Mouse (Mus musculus) B cell, adult 2 months (primary cell): ENCODE data around the gene Angel2.

Source experiments
- DNase-seq, 2 experiments: peaks; one replicate each; pipeline ENCODE4 v3.0.0; 2022

The Angel2 gene

DNA sequence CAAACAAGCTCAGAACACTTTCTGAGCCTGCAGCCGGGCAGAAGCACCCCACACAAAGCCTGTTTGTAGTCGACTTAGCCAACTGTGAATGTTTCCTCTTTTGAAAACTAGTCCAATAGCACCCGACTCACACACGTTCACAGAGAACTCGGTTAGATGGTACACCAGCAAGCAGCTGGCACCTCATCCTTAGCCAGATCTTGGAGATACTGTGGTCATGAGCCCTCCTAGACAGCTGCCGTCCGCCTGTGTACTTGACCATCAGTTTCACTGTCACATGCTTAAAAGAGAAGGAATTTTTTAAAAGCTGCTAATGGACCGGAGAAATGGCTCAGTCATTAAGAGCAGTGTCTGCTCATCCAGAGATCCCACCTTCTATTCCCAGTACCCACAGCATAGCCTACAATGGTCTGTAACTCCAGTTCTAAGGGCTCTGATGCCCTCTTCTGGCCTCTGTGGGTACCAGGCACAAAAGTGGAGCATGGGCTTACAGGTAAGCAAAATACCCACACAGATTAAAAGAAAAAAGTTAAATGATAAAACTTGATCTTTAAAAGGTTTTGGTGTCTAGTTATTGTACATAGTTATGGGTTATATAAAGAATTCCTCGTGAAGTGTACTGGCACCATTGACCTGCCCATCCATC, 64.6 kb downstream of the Angel2 start:
- DNase-seq: peak in 1 of 2 experiments; percentile 29

DNA sequence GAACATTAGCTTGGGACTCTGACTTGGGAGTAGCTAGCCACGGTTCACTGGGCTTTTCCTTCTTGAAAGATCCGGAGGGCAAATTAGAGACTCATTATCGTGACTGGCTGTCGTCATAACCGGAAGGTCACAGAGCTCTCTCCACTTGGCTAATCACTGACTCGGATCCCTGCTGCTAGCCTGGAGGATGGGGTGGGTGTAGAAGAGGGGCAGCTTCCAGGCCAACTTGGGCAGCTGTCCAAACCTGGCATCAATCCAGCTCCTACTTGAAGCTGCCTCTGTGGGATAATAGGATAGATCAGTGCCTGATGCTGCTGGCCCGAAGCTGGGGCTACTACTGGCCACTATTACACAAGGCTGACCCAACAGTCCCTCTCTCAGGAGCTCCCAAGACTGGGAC, 70.6 kb downstream of the Angel2 start:
- no peak for DNase-seq

DNA sequence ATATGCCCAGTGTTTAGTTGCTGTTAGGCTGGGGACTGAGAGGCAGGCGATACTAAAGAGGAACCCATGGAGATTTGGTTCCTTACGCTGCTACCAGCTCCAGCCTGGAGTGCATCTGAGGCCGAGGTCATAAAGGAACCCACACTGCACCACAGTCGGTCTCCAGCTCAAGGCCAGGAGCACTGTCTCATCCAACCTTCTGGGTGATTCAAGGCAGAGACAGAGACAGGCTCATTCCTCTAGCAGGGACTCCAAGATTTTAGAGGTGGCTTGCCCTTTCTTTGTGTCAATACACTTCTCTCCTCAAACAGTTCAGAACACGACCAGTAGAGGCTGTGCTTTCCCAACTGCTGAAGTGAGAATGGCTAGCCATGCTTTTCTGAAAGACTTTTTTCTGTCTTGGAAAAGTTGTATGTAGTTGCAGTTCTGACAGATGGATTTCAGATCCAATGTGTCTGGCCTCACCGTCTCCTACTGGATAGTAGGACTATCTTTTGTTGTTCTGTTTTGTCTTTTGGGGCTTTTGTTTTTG, 71.5 kb downstream of the Angel2 start:
- no peak for DNase-seq
